Mouse (Mus musculus): ENCODE results near the gene Kif13a.

Kif13a gene

GRCm38 (mm10) chr13:46929719-46930658 lies at the start of gene Kif13a:
Kif13a (minus strand) TSS chr13:46929867.
- peak; percentile 91 to 94 for DNase-seq

DNA sequence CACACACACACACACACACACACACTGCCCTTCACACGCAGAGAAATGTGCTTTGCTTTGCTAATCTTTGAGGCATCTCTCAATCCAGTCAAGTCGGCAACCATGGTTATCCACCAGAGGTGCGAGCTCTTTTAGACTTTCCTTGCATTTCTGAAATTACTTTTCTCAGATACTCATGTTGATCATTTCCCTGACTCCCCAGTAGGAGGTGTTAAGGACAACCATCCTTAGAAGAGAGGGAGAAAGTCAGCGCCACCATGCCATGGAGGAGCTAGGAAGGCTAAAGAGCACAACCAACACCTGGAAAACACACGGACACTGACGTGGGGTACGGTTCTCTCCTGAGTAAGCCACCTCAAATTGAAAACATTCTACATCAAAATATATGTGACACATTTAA lies 46.9 kb upstream of the Kif13a start:
- DNase-seq: no peak

GRCm38 (mm10) chr13:46975930-46976329 lies 46.3 kb upstream of the Kif13a start:
- no peak for DNase-seq

DNA sequence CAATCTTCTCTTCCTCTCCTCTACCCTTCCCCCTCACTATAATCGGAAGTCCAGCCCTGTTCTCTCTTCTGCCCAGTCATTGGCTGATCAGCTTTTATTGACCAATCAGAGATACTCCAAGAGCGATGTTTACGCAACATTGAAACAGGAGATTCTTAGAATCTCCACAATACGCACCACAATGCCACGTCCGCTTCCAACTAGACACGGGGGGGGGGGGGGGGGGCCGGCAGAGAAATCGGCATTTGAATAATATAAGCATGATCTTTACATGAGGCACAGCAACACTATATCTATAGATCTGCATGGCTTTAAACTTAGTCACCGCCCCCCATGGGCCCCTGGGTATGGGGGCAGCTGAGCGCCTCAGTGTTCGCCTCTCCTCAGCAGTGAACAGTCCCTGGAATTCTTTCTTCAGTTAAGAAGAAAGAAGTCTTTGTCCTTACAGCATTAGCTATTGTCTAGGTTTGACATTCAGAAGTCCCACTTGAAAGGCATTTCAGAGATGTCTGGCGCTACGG lies 45.4 kb upstream of the Kif13a start:
- DNase-seq: peak; percentile 47

DNA sequence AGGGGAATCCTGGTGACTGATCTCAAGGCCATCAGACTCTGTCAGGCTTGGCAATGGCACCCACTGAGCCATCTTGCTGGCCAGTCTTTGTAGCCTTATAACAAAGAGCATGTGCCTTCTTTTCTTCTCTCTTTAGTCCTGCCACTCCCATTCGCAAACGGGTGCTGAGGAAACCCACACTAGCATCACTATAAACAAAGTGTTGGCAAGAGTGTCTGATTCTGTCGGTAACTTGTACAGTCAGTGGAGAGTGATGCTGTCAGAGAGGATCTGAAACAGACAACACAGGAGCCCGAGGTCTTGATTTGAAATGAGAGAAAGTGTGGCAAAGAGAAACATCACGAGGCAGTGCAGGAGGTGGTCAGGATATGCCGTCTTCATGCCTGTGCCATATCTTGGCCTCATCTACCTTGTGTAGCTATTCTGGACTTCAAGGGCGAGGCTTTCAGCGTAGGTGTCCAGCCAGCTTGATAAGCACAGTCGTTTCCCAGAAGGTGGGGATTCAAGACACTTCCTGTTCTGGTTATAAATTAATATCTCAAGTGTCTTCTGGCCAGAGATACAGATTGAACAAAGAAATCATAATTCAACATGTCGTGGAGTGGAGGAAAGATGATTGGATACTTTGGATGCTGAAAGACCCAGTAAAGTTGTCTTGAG lies 40.7 kb upstream of the Kif13a start:
- no peak for DNase-seq

DNA sequence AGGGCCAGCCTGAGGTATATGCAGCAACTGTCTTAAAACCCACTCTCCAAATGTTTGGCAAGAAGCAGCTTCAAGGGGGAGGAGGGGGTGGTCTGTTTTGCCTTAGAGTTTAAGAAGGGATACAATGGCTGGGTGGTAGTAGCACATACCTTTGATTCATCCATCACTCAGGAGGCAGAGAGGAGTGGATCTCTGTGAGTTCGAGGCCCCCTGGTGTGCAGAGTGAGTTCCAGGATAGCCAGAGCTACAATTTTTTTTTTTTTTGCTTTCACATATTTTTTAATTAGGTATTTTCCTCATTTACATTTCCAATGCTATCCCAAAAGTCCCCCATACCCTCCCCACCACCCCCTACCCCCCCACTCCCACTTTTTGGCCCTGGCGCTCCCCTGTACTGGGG lies 39.0 kb upstream of the Kif13a start:
- DNase-seq: no peak

DNA sequence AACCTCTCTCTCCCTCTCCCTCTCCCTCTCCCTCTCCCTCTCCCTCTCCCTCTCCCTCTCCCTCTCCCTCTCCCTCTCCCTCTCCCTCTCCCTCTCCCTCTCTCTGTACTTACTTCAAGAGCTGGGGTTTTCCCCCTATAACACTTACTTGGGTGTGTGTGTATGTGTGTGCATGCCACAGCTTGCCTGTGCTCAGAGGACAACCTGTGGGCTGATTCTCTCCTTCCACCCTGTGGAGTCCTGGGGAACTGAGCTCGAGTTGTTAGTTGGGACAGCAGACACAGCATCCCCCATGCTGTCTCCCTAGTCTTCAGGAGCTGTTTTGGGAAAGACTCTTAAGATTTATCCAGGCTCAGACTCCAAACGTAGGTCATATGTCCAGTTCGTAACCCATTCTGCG lies 37.6 kb upstream of the Kif13a start:
- DNase-seq: no peak

GRCm38 (mm10) chr13:46960878-46961474 lies 31.3 kb upstream of the Kif13a start:
- DNase-seq: no peak

DNA sequence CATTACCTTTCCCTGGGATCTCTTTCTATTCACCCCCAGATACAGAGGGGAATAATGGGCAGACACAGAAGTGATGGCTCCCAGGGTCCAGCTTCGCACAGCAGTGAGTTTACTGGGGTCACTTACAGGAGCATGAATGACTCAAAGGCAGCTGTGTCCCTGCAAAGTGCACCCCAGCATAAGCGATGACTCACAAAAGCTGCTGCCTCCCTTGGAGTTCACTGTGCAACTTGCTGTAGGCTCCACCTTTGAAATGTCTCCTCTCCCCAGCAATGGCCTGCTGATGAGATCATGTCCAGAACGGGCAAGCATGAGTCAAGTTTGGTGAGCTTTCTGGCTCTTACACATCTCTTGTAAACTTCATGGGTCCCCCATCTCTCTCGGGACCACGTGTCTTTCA lies 29.5 kb upstream of the Kif13a start:
- DNase-seq: no peak

GRCm38 (mm10) chr13:46951212-46951611 lies 21.5 kb upstream of the Kif13a start:
- DNase-seq: no peak

GRCm38 (mm10) chr13:46949741-46950140 lies 20.1 kb upstream of the Kif13a start:
- no peak for DNase-seq

DNA sequence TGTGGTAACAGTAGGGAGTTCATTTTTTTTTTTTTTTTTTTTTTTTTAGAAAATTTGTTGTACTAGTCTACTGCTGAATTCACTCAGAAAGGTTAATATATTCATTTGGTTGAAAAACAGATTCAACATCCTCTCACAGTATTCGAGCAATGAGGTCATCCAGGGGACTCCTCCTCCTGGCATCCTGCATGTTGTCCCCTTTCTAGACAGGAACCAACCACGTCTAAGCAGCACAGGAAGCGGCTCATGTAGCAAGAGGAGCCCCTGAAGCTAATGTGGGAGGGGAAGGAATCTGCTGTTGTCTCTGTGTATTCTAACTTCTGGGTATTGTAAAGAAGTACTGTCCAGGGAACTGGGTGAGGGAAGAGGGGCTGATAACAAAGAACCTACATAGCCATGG lies 18.4 kb upstream of the Kif13a start:
- DNase-seq: no peak

- DNase-seq: no peak
Observed at GRCm38 (mm10) chr13:46946041-46946440, 16.4 kb upstream of the Kif13a start.

GRCm38 (mm10) chr13:46945256-46945655 lies 15.6 kb upstream of the Kif13a start:
- no peak for DNase-seq

DNA sequence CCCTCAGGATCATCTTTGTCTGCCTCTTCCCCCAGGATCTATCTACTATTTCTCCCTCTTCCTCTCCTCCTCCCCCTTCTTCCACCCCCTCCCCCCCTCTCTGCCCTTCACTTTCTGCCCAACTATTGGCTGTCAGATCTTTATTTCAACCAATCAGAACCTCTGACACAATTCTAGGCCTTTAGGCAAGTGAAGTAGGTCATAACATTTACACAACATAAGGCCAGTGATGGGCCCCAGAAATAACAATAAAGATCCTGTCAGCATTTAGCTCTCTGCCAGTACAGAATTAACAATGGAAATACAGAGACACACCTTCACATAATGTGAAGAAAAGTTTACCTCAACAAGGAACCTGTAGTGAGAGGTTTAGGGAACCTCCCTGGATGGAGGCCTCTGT lies 13.6 kb upstream of the Kif13a start:
- peak in 1 of 2 experiments; percentile 23 for DNase-seq

DNA sequence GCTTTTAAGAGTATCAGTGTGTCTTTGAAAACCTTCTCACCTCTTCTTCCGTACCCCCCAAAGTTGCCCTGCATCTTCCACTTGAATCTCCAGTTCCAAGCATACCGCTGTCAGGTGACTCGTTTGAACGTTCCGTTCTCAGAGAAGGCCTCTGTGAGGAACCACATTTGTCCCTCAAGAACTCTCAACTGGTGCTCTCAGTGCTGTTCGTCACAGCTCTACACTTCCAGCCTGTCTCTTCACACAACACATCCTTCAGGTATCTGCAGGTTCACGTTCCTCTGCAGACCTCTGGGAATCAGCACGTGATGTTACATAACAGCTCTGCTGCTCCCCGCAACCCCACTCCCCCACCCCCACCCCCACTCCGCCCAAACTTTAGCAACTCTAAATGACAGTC lies 4.4 kb upstream of the Kif13a start:
- no peak for DNase-seq

DNA sequence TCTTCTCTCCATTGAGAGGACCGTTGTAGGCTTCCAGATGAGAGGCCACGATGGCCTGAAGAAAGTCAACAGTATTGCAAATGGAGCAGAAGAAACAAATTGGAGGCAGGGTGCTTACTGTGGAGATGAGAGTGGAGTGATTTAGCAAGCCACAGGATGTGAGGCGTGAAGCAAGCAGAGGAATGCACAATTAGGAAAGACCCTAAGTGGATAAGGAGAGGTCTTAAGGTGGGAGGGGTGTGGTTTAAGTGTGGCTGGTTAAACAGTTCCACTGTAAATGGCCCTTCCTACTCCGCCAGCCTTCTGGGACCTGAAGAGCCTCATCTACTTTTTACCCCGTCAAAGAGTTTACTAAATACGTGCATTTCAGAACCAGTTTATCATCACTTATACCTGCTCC lies 3.2 kb upstream of the Kif13a start:
- no peak for DNase-seq

GRCm38 (mm10) chr13:46932049-46932448 lies 2.4 kb upstream of the Kif13a start:
- DNase-seq: no peak

GRCm38 (mm10) chr13:46930659-46931046 lies 986 bp upstream of the Kif13a start:
- peak; percentile 45 to 51 for DNase-seq

GRCm38 (mm10) chr13:46928961-46929691 lies 541 bp downstream of the Kif13a start:
- peak; percentile 72 to 76 for DNase-seq

DNA sequence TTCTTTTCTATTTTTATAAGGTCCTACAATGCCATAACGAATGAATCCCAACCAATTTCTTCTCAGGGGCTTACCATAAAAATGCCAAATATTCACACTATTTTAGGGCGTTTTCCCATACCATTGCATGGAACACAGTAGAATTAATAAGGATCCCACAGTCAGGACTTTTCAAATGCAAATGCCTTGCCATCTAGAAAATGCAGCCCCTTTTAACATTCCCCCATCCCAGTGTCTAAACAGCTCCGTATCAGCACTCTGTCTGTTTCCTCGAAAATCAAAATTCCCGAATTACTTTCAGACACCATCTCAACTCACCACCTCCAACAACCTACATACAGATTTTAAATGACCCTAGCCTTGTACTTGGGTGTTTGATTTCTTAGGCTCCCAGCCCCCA lies 1.3 kb downstream of the Kif13a start:
- no peak for DNase-seq

- no peak for DNase-seq
Observed at GRCm38 (mm10) chr13:46925671-46926070, 4.0 kb downstream of the Kif13a start.

GRCm38 (mm10) chr13:46921559-46921958 lies 8.1 kb downstream of the Kif13a start:
- DNase-seq: no peak
